Mouse (Mus musculus) adrenal gland, adult 18-20 months (tissue): ENCODE data around the gene Cd248. TPM values are rescaled to one million over a fixed set of nuclear protein-coding genes. Genes with fewer than 3 reads are reported as not detected.
"Not testable (repeated sequence)": the region's sequence is repeated elsewhere in the genome, so short reads cannot be mapped to it uniquely, and the experiment has no call there.

Experiments
- DNase-seq, 2 experiments: peaks; one replicate each; pipeline ENCODE4 v3.0.0; 2021 to 2022; ENCODE audit warnings: low spot score in 2 of 2
- total RNA-seq, 2 experiments: library from RNA; stranded (reverse); gene quantifications; 1 replicate in 1 of 2; 2 replicates in 1 of 2; pipeline ENCODE4 v1.2.3; 2021

Gene Cd248
- total RNA-seq, 2 experiments from 2014 or later: 7.3 to 16.2 TPM

DNA sequence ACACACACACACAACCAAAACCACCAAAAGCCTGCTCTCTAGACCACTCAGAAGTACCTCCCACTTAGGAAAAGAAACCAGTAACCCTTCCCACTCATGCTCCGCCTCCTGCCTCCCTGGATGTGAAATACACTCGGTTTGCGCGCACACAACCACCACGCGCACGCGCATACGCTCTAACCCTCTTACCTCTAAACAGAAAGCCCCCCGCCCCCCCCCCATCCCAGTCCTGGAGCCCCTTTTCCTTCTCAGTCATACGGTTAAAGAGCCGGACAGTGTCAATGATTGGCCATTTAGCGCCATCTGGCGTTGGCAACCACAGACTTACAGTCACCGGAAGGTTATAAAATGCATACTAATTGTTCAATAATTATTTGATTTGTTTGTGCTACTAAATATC lies 5.2 kb downstream of the Cd248 start:
- peak; percentile 42 to 69 for DNase-seq

GRCm38 (mm10) chr19:5073518-5073917 lies 5.6 kb downstream of the Cd248 start:
- DNase-seq: no peak

DNA sequence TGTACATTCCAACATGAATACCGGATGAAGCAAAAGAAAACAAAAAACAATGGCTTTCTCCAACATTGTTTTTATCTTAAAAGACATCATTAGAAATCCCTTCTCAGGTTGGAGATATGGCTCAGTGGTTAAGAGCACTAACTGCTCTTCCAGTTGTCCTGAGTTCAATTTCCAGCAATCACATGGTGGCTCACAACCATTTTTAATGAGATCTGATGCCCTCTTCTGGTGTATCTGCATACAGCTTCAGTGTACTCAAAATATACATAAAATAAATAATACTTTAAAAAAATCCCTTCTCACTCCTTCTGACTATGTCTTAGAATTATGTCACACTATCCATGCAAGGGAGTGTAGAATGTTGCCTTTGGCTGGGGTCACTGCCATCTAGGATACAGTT lies 11.4 kb downstream of the Cd248 start:
- no peak for DNase-seq

GRCm38 (mm10) chr19:5082005-5082404 lies 14.1 kb downstream of the Cd248 start:
- no peak for DNase-seq

- no peak for DNase-seq
These were observed 14.7 kb downstream of the Cd248 start for GRCm38 (mm10) chr19:5082596-5082995.

GRCm38 (mm10) chr19:5083961-5084833 lies 16.3 kb downstream of the Cd248 start:
- no peak for DNase-seq

GRCm38 (mm10) chr19:5084834-5085144 lies 16.9 kb downstream of the Cd248 start:
- no peak for DNase-seq

DNA sequence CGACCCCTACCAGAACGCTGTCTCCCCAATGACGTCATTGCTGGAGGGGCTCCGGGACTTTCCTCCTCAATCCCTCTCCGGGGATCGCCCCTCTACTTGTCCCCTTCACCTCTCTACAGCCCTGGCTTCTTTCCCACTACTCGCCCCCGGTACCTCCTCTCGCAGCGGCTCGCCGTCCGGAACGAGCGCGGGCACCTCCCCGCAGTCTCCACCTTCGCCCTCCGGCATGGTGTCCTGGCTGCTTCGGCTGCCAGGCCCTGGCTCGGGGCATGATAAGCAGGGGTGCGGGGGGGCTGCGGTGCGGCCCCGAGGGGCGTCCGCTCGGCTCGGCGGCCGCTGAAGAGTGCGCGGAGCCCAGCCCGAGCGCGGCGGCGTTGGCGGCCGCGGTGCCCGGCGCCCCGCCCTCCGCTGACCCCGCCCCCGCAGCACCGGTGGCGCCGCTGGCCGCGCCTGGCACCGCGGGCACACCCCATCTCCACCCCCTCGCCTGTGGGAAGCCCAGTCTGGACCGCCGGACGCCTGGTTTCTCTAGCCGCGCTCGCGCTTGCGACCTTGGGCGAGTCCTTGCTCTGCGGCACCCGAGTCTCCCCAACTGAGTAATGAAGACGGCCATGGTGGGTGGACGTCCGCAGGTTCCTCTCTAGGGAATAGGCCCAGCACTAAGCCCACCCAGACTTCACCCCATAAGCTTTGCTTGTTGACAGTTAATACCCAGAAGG lies 17.4 kb downstream of the Cd248 start, which contains the start of gene Tmem151a:
TSS of gene Tmem151a (minus strand) at position 387 of the 719 bp plus-strand sequence.
- peak; percentile 56 for DNase-seq

DNA sequence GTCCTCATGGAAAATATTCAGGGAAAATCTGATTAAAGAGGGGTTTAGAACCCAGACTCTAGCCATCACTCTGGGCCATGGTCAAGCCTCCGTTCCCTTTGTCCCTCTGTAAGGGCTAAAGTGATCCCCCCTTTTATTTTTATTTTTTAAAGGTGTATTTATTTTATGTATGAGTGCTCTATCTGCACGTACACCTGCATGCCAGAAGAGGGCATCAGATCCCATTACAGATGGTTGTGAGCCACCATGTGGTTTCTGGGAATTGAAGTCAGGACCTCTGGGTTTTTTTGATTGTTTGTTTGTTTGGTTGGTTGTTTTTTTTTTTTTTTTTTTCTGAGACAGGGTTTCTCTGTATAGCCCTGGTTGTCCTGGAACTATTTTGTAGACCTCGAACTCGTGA lies 18.7 kb downstream of the Cd248 start:
- DNase-seq: not testable (repeated sequence)

DNA sequence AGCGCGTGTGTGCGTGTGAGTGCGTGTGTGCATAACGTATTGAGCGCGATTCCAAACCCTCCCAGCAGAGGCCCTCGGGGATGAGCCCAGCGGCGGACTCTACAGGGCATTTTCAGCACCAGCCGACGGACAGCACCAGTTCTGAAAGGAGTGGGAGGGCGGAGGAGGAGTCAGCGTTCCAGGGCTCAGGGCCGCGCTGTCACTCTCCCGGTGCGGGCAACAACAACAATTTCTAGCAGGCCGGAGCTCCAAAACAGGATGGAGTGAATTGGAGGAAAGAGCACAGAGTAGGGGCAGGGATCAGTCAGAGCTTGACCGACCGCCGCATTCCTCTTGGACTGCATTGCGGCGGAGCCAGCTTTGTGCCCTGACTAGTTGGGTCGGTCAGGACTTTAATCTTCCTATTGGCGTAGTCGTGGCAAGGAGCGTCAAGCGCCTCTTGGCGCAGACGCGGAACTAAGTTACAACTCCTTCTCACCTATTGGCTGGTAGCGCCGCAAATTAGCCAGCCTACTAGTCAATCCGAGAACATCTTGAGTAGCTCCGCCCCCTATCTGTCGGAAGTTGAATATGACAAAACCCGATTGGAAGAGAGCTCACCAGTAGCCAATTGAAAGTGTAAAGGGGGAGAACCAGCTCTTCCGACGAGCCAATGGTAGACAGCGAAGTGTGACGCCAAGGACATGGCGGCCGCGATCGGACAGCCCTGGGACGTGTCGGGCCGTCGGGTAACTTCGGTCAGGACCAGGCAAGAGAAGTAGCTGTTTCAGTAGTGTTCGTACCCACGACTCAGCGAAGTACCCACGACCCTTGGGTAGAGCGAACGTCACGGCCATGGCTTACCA lies 20.2 kb downstream of the Cd248 start, which contains the start of gene Yif1a:
TSS of gene Yif1a (plus strand) at position 655 of the 845 bp plus-strand sequence.
- DNase-seq: peak; percentile 89 to 90

DNA sequence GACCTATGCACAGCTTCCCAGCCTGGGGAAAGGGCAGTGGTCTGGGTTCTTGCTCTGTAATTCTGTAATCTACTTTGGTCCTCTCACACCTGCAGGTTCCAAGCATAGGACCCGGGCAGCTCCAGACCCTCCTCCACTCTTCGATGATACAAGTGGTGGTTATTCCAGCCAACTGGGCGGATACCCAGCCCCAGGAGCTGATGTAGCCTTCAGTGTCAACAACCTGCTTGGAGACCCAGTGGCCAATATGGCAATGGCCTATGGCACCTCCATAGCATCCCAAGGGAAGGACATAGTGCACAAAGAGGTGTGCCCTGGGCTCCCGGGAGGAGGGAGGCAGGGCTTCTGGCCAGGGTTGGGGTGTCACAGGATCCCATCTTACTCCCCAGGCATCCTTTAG lies 21.4 kb downstream of the Cd248 start:
- no peak for DNase-seq

GRCm38 (mm10) chr19:5092083-5092482 lies 24.2 kb downstream of the Cd248 start:
- DNase-seq: no peak

GRCm38 (mm10) chr19:5093481-5094242 lies 25.8 kb downstream of the Cd248 start:
- no peak for DNase-seq

DNA sequence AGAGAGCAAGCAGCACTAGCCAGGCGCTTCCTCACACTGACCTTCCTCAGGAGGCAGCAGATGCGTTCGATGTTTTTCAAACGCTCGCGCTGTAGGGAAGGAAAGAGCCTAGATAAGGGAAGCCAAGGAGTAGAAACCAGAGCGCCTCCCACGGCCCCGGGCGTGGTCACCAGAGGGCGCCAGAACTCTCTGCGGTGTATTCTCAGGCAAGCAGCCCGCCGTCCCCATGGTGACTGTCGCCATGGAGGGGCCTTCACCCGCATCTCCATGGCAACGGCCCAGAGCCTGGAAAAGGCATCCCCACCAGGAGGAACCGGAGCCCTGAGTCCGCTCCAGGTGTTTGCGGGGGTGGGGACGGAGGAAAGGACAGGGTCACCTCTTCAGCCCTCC lies 26.4 kb downstream of the Cd248 start:
- DNase-seq: peak; percentile 89 to 92

- no peak for DNase-seq
These were observed 27.0 kb downstream of the Cd248 start for GRCm38 (mm10) chr19:5094746-5095417.

DNA sequence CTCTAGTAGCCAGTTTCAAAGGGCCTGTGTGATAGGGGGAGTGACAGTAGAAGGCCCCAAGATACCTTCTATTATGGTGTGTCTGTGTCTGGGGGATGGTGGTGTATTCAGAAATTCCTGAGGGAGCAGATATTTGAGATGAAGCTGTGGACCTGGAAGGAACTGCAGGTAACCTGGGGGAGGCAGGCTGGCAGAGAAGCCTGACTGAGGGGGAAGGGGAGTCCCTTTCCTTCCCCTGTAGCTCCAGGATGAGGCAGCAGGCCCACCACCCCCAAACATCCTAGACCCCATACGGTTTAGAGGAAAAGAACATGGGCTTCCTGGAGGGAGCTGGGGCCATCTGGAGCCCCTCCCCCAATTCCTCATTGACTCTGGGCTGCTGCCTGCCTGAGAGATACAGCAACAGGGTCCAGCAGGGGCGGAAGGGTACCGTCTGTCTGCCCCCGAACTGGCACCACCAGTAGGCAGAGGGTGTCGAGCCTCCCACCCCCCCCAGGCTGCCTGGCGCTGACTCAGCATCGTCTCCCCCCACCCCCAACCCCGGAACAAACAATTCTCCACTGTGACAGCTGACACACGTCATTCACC lies 28.1 kb downstream of the Cd248 start:
- DNase-seq: no peak

GRCm38 (mm10) chr19:5097521-5098362 lies 29.9 kb downstream of the Cd248 start:
- DNase-seq: no peak

GRCm38 (mm10) chr19:5098363-5099143 lies 30.7 kb downstream of the Cd248 start, which contains the start of gene Cnih2:
Gene Cnih2 (minus strand): TSS chr19:5098521.
- DNase-seq: peak; percentile 63 to 67
